ENCODE assay signal across 8 mouse cellular contexts in genomic region chr10:40300648-40301171, GRCm38 (mm10). TPM values are rescaled to one million over a fixed set of nuclear protein-coding genes. Genes with fewer than 3 reads are reported as not detected.
DNase-seq lines count a peak whose midpoint lies in the region; ATAC-seq and TF ChIP-seq lines count a peak whose summit lies in the region.

No protein-coding gene starts in this region.

- peak overlapping the region; percentile 66 for H3K4me3 ChIP-seq in cortical plate, adult 2 months (ENCODE audit: insufficient read depth, low read length)

- peaks cover 7% of the 10 kb centered on the region; the same call in 1 of the 2 replicates for H3K4me1 ChIP-seq in cortical plate, adult 2 months (ENCODE audit: control insufficient read depth, insufficient read depth, low read length)

- peak; percentile 88 to 94 for DNase-seq in adrenal gland, adult (ENCODE audit: inconsistent age in 2 of 2, low spot score in 1 of 2)
- peak; percentile 78 for DNase-seq in gastrocnemius, postnatal 10 days
- peak; percentile 52 for DNase-seq in hindlimb bud, embryonic 11.5 days (ENCODE audit: extremely low spot score, low read depth, low spot score)
- peak; percentile 67 to 86 for DNase-seq in left cerebral cortex, adult 8-10 months (ENCODE audit: low spot score in 2 of 2)
- DNase-seq in right cerebral cortex, adult 2 months (ENCODE audit: low spot score in 2 of 2) = peak; percentile 75 to 80
- peak; percentile 71 to 83 for DNase-seq in urinary bladder, postnatal 36 days (ENCODE audit: low spot score in 2 of 2)

- ATAC-seq in megakaryocyte, adult 5-6 weeks (ENCODE audit: poor library complexity, severe bottlenecking) = peak; percentile 58

- TF ChIP-seq POLR2A in cortical plate, adult 2 months (IDR thresholded peaks at IDR 0.05; ENCODE audit: extremely low read depth, insufficient read depth, low read length) = no peak; the same call in 1 of the 2 replicates

- no peak for TF ChIP-seq CTCF in cortical plate, adult 2 months (IDR thresholded peaks at IDR 0.05; ENCODE audit: extremely low read depth, insufficient read depth, low read length)

- no peak overlapping the region for H3K27ac ChIP-seq in cortical plate, adult 2 months (ENCODE audit: insufficient read depth, low read length)

RNA-seq across cellular contexts. Expression of gene Amd1, which starts 1.3 kb away (rescaled TPM):
- polyA plus RNA-seq in cortical plate, adult 2 months (2012; rRNA removed) = 103 and 105 TPM in 2 replicates
- 10 to 100 TPM; 16.7 to 21.3 TPM for total RNA-seq in gastrocnemius, postnatal 10 days (2021)
- 10 to 100 TPM; 74.1 to 90.6 (median 79.2) TPM for total RNA-seq in left cerebral cortex, adult 8-10 months (2022)
- total RNA-seq in megakaryocyte, adult 5-6 weeks (2015) = 62.7 and 67.7 TPM in 2 replicates
- 76.9 and 77.4 TPM in 2 replicates for total RNA-seq in megakaryocyte, adult 5-6 weeks (2017)

RNA-seq across cellular contexts. Expression of gene Cdk19, which starts 38.7 kb away (rescaled TPM):
- polyA plus RNA-seq in cortical plate, adult 2 months (2012; rRNA removed) = 39.7 and 41.0 TPM in 2 replicates
- 1 to 10 TPM; 7.2 to 8.4 TPM for total RNA-seq in gastrocnemius, postnatal 10 days (2021)
- total RNA-seq in left cerebral cortex, adult 8-10 months (2022) = 10 to 100 TPM; 46.8 to 57.5 (median 52.8) TPM
- total RNA-seq in megakaryocyte, adult 5-6 weeks (2015) = 58.0 and 68.0 TPM in 2 replicates
- 55.6 and 60.3 TPM in 2 replicates for total RNA-seq in megakaryocyte, adult 5-6 weeks (2017)

RNA-seq across cellular contexts. Expression of gene Gtf3c6, which starts 42.8 kb away (rescaled TPM):
- polyA plus RNA-seq in cortical plate, adult 2 months (2012; rRNA removed) = 31.6 and 34.3 TPM in 2 replicates
- total RNA-seq in gastrocnemius, postnatal 10 days (2021) = 10 to 100 TPM; 28.2 to 30.1 TPM
- 10 to 100 TPM; 21.8 to 25.9 (median 22.8) TPM for total RNA-seq in left cerebral cortex, adult 8-10 months (2022)
- total RNA-seq in megakaryocyte, adult 5-6 weeks (2015) = 48.3 and 50.2 TPM in 2 replicates
- 118 and 147 TPM in 2 replicates for total RNA-seq in megakaryocyte, adult 5-6 weeks (2017)

RNA-seq across cellular contexts. Expression of gene Rpf2, which starts 53.9 kb away (rescaled TPM):
- polyA plus RNA-seq in cortical plate, adult 2 months (2012; rRNA removed) = 16.0 and 21.2 TPM in 2 replicates
- total RNA-seq in gastrocnemius, postnatal 10 days (2021) = 10 to 100 TPM; 18.7 to 20.3 TPM
- total RNA-seq in left cerebral cortex, adult 8-10 months (2022) = 10 to 100 TPM; 15.9 to 22.5 (median 17.5) TPM
- total RNA-seq in megakaryocyte, adult 5-6 weeks (2015) = 56.7 and 57.2 TPM in 2 replicates
- total RNA-seq in megakaryocyte, adult 5-6 weeks (2017) = 81.2 and 104 TPM in 2 replicates

Comparison
In these comparisons a context has a peak if more than half of its experiments do, and no peak if none do; other contexts are left out.
1. RNA of gene Cdk19, which starts 38.7 kb away (total RNA-seq): 55.6 to 68.0 TPM in megakaryocyte, adult 5-6 weeks and 46.8 to 57.5 TPM in left cerebral cortex, adult 8-10 months; 7.2 to 8.4 TPM in gastrocnemius, postnatal 10 days; every median in the first group is over 4 times any median in the second.
2. Peak in every context shown above with its lines, with median percentiles within 50 percentile points of each other: DNase-seq.